Mouse (Mus musculus): ENCODE data around the gene Nuak2. TPM values are rescaled to one million over a fixed set of nuclear protein-coding genes. Genes with fewer than 3 reads are reported as not detected.

Nuak2 gene
- polyA plus RNA-seq, 1 experiment = 16.4 TPM

DNA sequence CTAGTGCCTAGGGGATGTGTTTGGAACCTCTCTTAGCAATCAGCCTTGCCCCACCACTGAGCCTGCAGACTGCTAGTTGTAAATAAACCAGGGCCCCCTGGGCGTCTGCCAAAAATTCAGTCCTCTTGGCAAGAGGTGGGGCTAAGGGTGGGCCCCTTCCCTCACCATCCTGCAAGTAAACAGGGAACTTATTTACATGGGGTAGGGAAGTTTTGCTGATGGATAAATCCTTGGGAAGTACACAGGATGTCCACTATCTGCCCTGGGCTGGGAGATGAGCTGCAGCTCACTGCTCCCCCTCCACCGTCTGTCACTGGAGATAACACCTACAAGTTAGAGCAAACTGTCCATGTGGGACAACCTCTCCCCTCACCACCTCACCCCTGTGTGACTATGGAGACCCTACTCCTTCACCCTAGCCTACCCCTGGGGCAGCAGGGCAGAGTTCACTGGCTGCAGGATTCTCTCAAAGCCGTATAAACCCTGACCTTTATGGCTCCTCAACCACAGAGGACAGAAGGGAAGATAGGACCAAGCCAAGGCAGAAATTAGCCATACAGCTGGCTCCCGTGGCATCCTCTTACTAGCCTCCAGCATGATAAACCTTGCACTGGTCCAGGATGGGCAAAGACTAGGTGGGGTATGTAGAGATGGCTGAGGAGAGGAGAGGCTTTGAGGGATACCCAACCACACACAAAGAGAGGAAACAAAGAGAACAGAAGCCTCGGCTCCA is 58.4 kb downstream of the Nuak2 start:
- H3K4me3 ChIP-seq (replicated peaks; ENCODE audit: control insufficient read depth, low read depth, low read length) = no peak overlapping the region
- H3K27ac ChIP-seq (ENCODE audit: control insufficient read depth, insufficient read depth, low read depth, low read length, poor library complexity) = peak overlapping the region; percentile 82
- TF ChIP-seq POLR2A (IDR thresholded peaks at IDR 0.05; ENCODE audit: borderline replicate concordance, control insufficient read depth, low read depth, low read length) (no peak), CTCF (IDR thresholded peaks at IDR 0.05; ENCODE audit: control insufficient read depth, insufficient read depth, low read length) (no peak)
- 29% methylated on average over 5 of the region's 5 CpGs for WGBS
- H3K4me1 ChIP-seq (ENCODE audit: control insufficient read depth, insufficient read depth, low read length) = peaks cover 20% of the 10 kb centered on the region; the same call in 1 of the 2 replicates

DNA sequence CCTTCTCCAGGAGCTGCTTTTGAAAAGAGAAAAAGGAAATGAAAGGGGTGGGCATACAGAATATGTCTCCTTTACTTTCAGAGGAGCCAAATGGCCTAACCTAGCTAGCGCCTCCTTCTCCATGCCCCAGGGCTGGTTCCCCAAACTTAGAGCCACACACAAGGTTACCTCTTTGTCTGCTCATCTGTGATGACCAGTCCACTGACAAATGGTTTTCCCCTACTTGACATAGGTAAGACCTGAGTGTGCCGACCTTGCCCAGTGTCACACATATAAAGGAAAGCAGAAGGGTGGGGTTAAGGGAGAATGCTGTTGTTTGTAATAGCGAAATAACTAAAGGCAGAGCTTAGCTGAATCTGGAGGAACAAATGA is 58.9 kb downstream of the Nuak2 start:
- H3K4me1 ChIP-seq (ENCODE audit: control insufficient read depth, insufficient read depth, low read length) = peaks cover 20% of the 10 kb centered on the region; the same call in 1 of the 2 replicates
- WGBS = 55% methylated on average over 3 of the region's 3 CpGs
- no peak for TF ChIP-seq POLR2A (IDR thresholded peaks at IDR 0.05; ENCODE audit: borderline replicate concordance, control insufficient read depth, low read depth, low read length)
- no peak for TF ChIP-seq CTCF (IDR thresholded peaks at IDR 0.05; ENCODE audit: control insufficient read depth, insufficient read depth, low read length)
- peak overlapping the region; percentile 82 for H3K27ac ChIP-seq (ENCODE audit: control insufficient read depth, insufficient read depth, low read depth, low read length, poor library complexity)
- no peak overlapping the region for H3K4me3 ChIP-seq (replicated peaks; ENCODE audit: control insufficient read depth, low read depth, low read length)

DNA sequence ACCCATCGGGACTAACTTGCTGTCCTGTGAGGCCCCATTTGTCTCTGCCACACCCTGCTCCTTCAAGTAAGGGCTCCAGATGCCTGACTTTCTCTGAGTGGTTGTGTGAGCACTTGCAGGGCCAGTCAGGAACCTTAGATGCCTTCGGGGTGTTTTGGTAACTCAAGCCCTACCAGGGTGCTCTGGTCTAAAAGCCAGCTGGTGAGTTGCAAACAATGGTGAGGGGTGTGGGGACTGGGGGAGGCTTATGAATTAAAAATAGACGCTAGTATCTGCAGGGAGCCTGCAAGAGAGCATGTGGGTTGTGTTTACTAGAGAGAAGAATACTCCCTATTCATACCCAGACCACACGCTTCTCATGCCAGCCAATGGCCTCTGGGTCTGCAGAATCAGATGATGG is 59.3 kb downstream of the Nuak2 start:
- peaks cover 17% of the 10 kb centered on the region; the same call in 1 of the 2 replicates for H3K4me1 ChIP-seq (ENCODE audit: control insufficient read depth, insufficient read depth, low read length)
- H3K4me3 ChIP-seq (replicated peaks; ENCODE audit: control insufficient read depth, low read depth, low read length) = no peak overlapping the region
- 60% methylated on average over 4 of the region's 4 CpGs for WGBS
- peak overlapping the region; percentile 82 for H3K27ac ChIP-seq (ENCODE audit: control insufficient read depth, insufficient read depth, low read depth, low read length, poor library complexity)
- TF ChIP-seq CTCF (IDR thresholded peaks at IDR 0.05; ENCODE audit: control insufficient read depth, insufficient read depth, low read length) (no peak), POLR2A (IDR thresholded peaks at IDR 0.05; ENCODE audit: borderline replicate concordance, control insufficient read depth, low read depth, low read length) (no peak)

DNA sequence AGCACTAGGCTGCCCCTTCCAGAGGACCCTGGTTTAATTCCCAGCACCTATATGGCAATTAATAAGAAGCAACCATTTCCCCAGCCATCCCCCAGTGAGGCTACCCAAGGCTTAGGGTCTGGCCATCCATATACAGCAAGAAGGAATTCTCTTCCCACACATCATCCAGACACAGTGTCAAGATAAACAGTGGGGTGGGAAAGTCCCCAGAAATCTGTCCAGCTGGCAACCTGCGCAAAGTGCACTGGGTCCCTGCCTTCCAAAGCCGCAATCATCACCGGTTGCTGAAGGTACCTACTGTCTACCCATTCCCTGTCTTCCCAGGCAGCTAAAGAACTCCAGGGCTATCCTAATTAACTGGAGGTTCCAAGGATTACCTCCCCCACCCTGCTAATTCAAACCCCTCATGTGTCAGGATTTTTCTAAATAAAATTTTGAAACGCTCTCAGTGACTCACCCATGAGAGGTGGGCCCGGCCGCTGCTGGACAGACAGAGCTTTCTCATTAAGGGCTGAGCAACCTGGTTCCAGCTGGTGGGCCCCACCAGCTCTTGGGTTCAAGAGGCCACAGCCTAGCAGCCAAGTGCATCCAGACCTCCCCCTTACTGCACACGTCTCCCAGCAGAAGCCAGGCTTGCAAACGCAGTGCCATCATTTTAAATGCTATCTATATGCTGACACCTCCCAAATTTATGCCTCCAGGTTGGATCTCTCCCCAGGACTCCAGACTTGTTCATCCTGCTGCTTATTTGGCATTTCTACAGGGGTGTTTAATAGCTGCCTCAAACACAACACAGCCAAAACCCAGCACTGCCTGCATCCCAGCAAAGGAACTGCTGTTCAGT is 60.5 kb downstream of the Nuak2 start:
- Histone ChIP-seq H3K4me1 (ENCODE audit: control insufficient read depth, insufficient read depth, low read length) (peaks cover 15% of the 10 kb centered on the region; the same call in 1 of the 2 replicates), H3K4me3 (replicated peaks; ENCODE audit: control insufficient read depth, low read depth, low read length) (no peak overlapping the region), H3K27ac (ENCODE audit: control insufficient read depth, insufficient read depth, low read depth, low read length, poor library complexity) (0 out of 2 replicates have a peak overlapping the region, but pooled peaks have one; percentile 9)
- TF ChIP-seq POLR2A (IDR thresholded peaks at IDR 0.05; ENCODE audit: borderline replicate concordance, control insufficient read depth, low read depth, low read length) (no peak), CTCF (IDR thresholded peaks at IDR 0.05; ENCODE audit: control insufficient read depth, insufficient read depth, low read length) (no peak)
- 93% methylated on average over 8 of the region's 8 CpGs for WGBS

DNA sequence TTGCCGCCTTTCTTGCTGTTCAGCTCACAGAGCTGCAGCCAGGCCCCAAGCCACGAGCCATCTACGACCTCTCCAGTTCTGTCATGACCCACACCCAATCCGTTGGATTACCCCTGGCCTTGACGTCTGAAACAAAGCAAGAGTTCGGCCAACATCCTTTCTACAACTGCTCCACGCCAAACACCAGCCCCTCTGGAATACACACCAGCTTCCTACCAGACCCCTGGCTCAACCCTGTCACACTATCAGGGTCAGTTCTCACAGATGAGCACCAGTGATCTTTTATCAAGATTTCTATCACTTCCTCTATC is 61.1 kb downstream of the Nuak2 start:
- H3K4me3 ChIP-seq (replicated peaks; ENCODE audit: control insufficient read depth, low read depth, low read length) = no peak overlapping the region
- WGBS = 65% methylated on average over 7 of the region's 7 CpGs
- TF ChIP-seq CTCF (IDR thresholded peaks at IDR 0.05; ENCODE audit: control insufficient read depth, insufficient read depth, low read length) (no peak), POLR2A (IDR thresholded peaks at IDR 0.05; ENCODE audit: borderline replicate concordance, control insufficient read depth, low read depth, low read length) (no peak)
- H3K27ac ChIP-seq (ENCODE audit: control insufficient read depth, insufficient read depth, low read depth, low read length, poor library complexity) = 0 out of 2 replicates have a peak overlapping the region, but pooled peaks have one; percentile 9
- H3K4me1 ChIP-seq (ENCODE audit: control insufficient read depth, insufficient read depth, low read length) = peaks cover 15% of the 10 kb centered on the region; the same call in 1 of the 2 replicates

DNA sequence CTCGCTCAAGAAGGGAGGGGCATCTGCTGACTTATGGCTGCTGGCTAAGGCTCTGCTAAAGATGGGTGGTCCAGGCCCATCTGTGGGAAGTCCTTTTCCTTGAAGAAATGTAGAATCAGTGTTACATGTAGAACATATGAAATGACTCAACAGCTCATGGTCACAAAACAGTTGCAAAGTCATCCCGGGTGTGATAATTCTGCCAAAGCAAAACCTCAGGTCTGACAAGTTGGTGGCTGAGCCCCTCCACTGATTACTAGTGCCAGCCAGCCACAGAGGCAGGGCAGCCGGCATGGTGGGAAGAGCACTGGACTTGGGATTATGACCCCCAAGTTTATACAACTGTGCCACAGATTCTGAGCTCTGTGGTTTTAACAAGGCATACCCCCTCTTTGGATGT is 61.9 kb downstream of the Nuak2 start:
- TF ChIP-seq POLR2A (IDR thresholded peaks at IDR 0.05; ENCODE audit: borderline replicate concordance, control insufficient read depth, low read depth, low read length) (no peak), CTCF (IDR thresholded peaks at IDR 0.05; ENCODE audit: control insufficient read depth, insufficient read depth, low read length) (no peak)
- Histone ChIP-seq H3K27ac (ENCODE audit: control insufficient read depth, insufficient read depth, low read depth, low read length, poor library complexity) (no peak overlapping the region), H3K4me3 (replicated peaks; ENCODE audit: control insufficient read depth, low read depth, low read length) (no peak overlapping the region), H3K4me1 (ENCODE audit: control insufficient read depth, insufficient read depth, low read length) (peaks cover 15% of the 10 kb centered on the region; the same call in 1 of the 2 replicates)
- WGBS = 27% methylated on average over 3 of the region's 3 CpGs

DNA sequence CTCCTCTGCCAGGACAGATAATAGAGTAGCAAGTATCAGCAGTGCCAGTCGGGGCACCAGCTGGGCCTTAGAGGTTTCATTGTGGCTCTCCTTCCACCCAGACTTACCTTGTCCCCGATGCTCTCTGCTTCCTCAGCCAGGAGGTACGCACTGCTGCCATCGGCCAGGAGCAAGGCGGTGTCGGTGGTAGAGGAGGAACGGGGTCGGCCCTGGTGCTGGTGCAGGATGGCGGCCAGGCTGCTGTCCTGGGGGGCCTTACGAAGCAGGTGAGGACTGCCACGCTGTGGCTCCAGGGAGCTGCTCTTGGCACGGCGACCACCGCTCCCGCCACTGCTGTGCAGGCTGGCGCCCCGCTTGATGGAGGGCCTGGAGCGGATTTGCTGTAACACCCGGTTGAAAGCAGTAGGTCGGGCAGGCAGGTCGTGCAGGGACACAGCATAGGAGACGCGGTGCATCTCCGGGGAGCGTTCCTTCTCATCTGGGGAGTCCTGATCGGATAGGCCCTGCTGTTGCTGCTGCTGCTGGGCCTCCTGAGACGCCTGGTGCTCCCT is 64.7 kb downstream of the Nuak2 start:
- 78% methylated on average over 27 of the region's 27 CpGs for WGBS
- H3K4me3 ChIP-seq (replicated peaks; ENCODE audit: control insufficient read depth, low read depth, low read length) = no peak overlapping the region
- 0 out of 2 replicates have a peak, but pooled peaks have one; percentile 15 for TF ChIP-seq POLR2A (IDR thresholded peaks at IDR 0.05; ENCODE audit: borderline replicate concordance, control insufficient read depth, low read depth, low read length)
- TF ChIP-seq CTCF (IDR thresholded peaks at IDR 0.05; ENCODE audit: control insufficient read depth, insufficient read depth, low read length) = no peak
- H3K4me1 ChIP-seq (ENCODE audit: control insufficient read depth, insufficient read depth, low read length) = peaks cover 4% of the 10 kb centered on the region; the same call in 1 of the 2 replicates
- H3K27ac ChIP-seq (ENCODE audit: control insufficient read depth, insufficient read depth, low read depth, low read length, poor library complexity) = peak overlapping the region; percentile 36; the same call in 1 of the 2 replicates

DNA sequence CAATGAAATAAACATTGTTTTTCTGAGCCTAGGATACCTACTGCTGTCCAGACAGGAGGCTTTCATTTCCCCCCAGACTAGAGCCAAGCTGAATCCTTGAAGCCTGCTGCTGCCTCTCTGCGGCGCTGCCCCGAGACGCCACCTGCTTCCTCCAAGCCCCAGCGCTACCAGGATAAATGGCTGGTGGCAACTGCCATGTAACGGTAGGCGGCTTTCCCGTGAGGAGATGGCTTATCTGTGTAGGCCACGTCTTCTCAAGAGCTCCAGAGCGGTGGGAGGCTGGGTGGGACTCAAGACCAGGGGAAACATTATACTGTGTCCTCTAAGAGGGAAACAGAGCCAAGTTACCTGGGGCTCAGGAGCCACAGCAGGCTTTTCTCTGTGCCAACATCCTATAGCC is 66.0 kb downstream of the Nuak2 start:
- Histone ChIP-seq H3K4me3 (replicated peaks; ENCODE audit: control insufficient read depth, low read depth, low read length) (no peak overlapping the region), H3K27ac (ENCODE audit: control insufficient read depth, insufficient read depth, low read depth, low read length, poor library complexity) (peak overlapping the region; percentile 27; the same call in 1 of the 2 replicates), H3K4me1 (ENCODE audit: control insufficient read depth, insufficient read depth, low read length) (peaks cover 4% of the 10 kb centered on the region; the same call in 1 of the 2 replicates)
- WGBS = 10% methylated on average over 10 of the region's 10 CpGs
- TF ChIP-seq POLR2A (IDR thresholded peaks at IDR 0.05; ENCODE audit: borderline replicate concordance, control insufficient read depth, low read depth, low read length) (no peak), CTCF (IDR thresholded peaks at IDR 0.05; ENCODE audit: control insufficient read depth, insufficient read depth, low read length) (no peak)

Other genes with a start within 250 kb of the Nuak2 start
- not detected in 2 replicates for gene Mfsd4a, start 248.1 kb upstream of the Nuak2 start, polyA plus RNA-seq (2011; ENCODE audit: insufficient read depth, insufficient read length, low replicate concordance, missing spikeins)
- 1.3 and 3.8 TPM in 2 replicates for gene Cdk18, start 176.4 kb upstream of the Nuak2 start, polyA plus RNA-seq (2011; ENCODE audit: insufficient read depth, insufficient read length, low replicate concordance, missing spikeins)
- gene Lemd1, start 124.7 kb upstream of the Nuak2 start, polyA plus RNA-seq (2011; ENCODE audit: insufficient read depth, insufficient read length, low replicate concordance, missing spikeins) = not detected in 2 replicates
- gene AC124108.1, start 124.7 kb upstream of the Nuak2 start, polyA plus RNA-seq (2011; ENCODE audit: insufficient read depth, insufficient read length, low replicate concordance, missing spikeins) = not detected in 2 replicates
- not detected in 2 replicates for gene Gm10188, start 86.4 kb upstream of the Nuak2 start, polyA plus RNA-seq (2011; ENCODE audit: insufficient read depth, insufficient read length, low replicate concordance, missing spikeins)
- not detected in 2 replicates for gene Klhdc8a, start 17.5 kb upstream of the Nuak2 start, polyA plus RNA-seq (2011; ENCODE audit: insufficient read depth, insufficient read length, low replicate concordance, missing spikeins)
- gene Tmcc2, start 75.2 kb downstream of the Nuak2 start, polyA plus RNA-seq (2011; ENCODE audit: insufficient read depth, insufficient read length, low replicate concordance, missing spikeins) = 246 and 316 TPM in 2 replicates
- gene Dstyk, start 101.4 kb downstream of the Nuak2 start, polyA plus RNA-seq (2011; ENCODE audit: insufficient read depth, insufficient read length, low replicate concordance, missing spikeins) = 9.6 and 13.7 TPM in 2 replicates
- 24.8 and 25.5 TPM in 2 replicates for gene Rbbp5, start 161.2 kb downstream of the Nuak2 start, polyA plus RNA-seq (2011; ENCODE audit: insufficient read depth, insufficient read length, low replicate concordance, missing spikeins)
- gene Tmem81, start 190.1 kb downstream of the Nuak2 start, polyA plus RNA-seq (2011; ENCODE audit: insufficient read depth, insufficient read length, low replicate concordance, missing spikeins) = 6.3 and 12.1 TPM in 2 replicates
- not detected in 2 replicates for gene Cntn2, start 227.1 kb downstream of the Nuak2 start, polyA plus RNA-seq (2011; ENCODE audit: insufficient read depth, insufficient read length, low replicate concordance, missing spikeins)